Mouse (Mus musculus): ENCODE measurements around the gene Ints14.

GRCm38 (mm10) chr9:64947483-64948095 is 13.1 kb upstream of the Ints14 start:
- no peak for TF ChIP-seq CTCF (IDR thresholded peaks at IDR 0.05; ENCODE audit: borderline replicate concordance, insufficient read depth, low read length)
- TF ChIP-seq POLR2A (IDR thresholded peaks at IDR 0.05; ENCODE audit: low read depth, low read length) = no peak
